8 mouse cellular contexts compared by ENCODE assay signal in genomic region chr13:71964366-71964765, GRCm38 (mm10). TPM values are rescaled to one million over a fixed set of nuclear protein-coding genes. Genes with fewer than 3 reads are reported as not detected.
DNase-seq lines count a peak whose midpoint lies in the region; ATAC-seq lines count a peak whose summit lies in the region.

No protein-coding gene starts in this region.

- H3K36me3 ChIP-seq in heart, embryonic 10.5 days = no peaks in the 10 kb centered on the region
- no peaks in the 10 kb centered on the region for H3K36me3 ChIP-seq in heart, embryonic 14.5 days (ENCODE audit: control insufficient read depth, insufficient read depth, low read length)
- no peaks in the 10 kb centered on the region for H3K36me3 ChIP-seq in limb, embryonic 11.5 days (ENCODE audit: control insufficient read depth, insufficient read depth, low read length)
- H3K36me3 ChIP-seq in neural tube, embryonic 13.5 days = no peaks in the 10 kb centered on the region

- H3K9me3 ChIP-seq in heart, embryonic 10.5 days = no peaks in the 10 kb centered on the region
- H3K9me3 ChIP-seq in heart, embryonic 14.5 days (ENCODE audit: control insufficient read depth, low read length) = no peaks in the 10 kb centered on the region
- no peaks in the 10 kb centered on the region for H3K9me3 ChIP-seq in limb, embryonic 11.5 days (ENCODE audit: control insufficient read depth, low read length)
- no peaks in the 10 kb centered on the region for H3K9me3 ChIP-seq in neural tube, embryonic 13.5 days

- ATAC-seq in heart, embryonic 14.5 days (ENCODE audit: insufficient number of reproducible peaks, insufficient read depth, low FRiP score, low read depth) = no peak
- ATAC-seq in limb, embryonic 11.5 days (ENCODE audit: insufficient number of reproducible peaks, low FRiP score, low TSS enrichment, low read depth) = no peak
- no peak for ATAC-seq in neural tube, embryonic 13.5 days (ENCODE audit: low read depth)
- no peak for ATAC-seq in cerebellum, adult (ENCODE audit: insufficient number of reproducible peaks, low FRiP score, low TSS enrichment)

- H3K4me2 ChIP-seq in heart, embryonic 14.5 days (ENCODE audit: low read length) = peak overlapping the region; percentile 78
- peak overlapping the region; percentile 82; the same call in 1 of the 2 replicates for H3K4me2 ChIP-seq in limb, embryonic 11.5 days (ENCODE audit: low read depth, severe bottlenecking)
- H3K4me2 ChIP-seq in neural tube, embryonic 13.5 days = peak overlapping the region; percentile 70

- peak overlapping the region; percentile 90; the same call in 1 of the 2 replicates for H3K27ac ChIP-seq in heart, embryonic 10.5 days
- H3K27ac ChIP-seq in heart, embryonic 14.5 days (replicated peaks in 1 of 2; ENCODE audit: control insufficient read depth in 1 of 2, insufficient read depth in 1 of 2, low read depth in 2 of 2, low read length in 2 of 2) = peak overlapping the region in 1 of 2 experiments; percentile 72; a peak in 2 of 4 replicates
- H3K27ac ChIP-seq in limb, embryonic 11.5 days (replicated peaks; ENCODE audit: low read depth, low read length) = no peak overlapping the region
- H3K27ac ChIP-seq in neural tube, embryonic 13.5 days (replicated peaks) = no peak overlapping the region

- under 1% methylated on average over 13 of the region's 13 CpGs for WGBS in heart, embryonic 10.5 days
- WGBS in heart, embryonic 14.5 days = 7% methylated on average over 13 of the region's 13 CpGs
- WGBS in limb, embryonic 11.5 days = 3% methylated on average over 12 of the region's 13 CpGs
- WGBS in neural tube, embryonic 13.5 days = 4% methylated on average over 13 of the region's 13 CpGs

- peaks cover 19% of the 10 kb centered on the region for H3K4me1 ChIP-seq in heart, embryonic 10.5 days
- H3K4me1 ChIP-seq in heart, embryonic 14.5 days (ENCODE audit: control insufficient read depth in 2 of 2, insufficient read depth in 2 of 2, low read length in 2 of 2) = peaks cover 2 to 20% of the 10 kb centered on the region in 2 experiments; a peak in 3 of 4 replicates
- peaks cover 12% of the 10 kb centered on the region for H3K4me1 ChIP-seq in limb, embryonic 11.5 days (ENCODE audit: control insufficient read depth, insufficient read depth, low read length)
- H3K4me1 ChIP-seq in neural tube, embryonic 13.5 days (replicated peaks) = peaks cover 59% of the 10 kb centered on the region

- H3K9ac ChIP-seq in heart, embryonic 14.5 days (ENCODE audit: low read length) = peak overlapping the region; percentile 58; the same call in 1 of the 2 replicates
- no peak overlapping the region for H3K9ac ChIP-seq in limb, embryonic 11.5 days (ENCODE audit: low read length)
- no peak overlapping the region for H3K9ac ChIP-seq in neural tube, embryonic 13.5 days

- H3K27me3 ChIP-seq in heart, embryonic 10.5 days (ENCODE audit: insufficient read depth, poor library complexity, severe bottlenecking) = peaks cover 89% of the 10 kb centered on the region
- peaks cover 92% of the 10 kb centered on the region for H3K27me3 ChIP-seq in heart, embryonic 14.5 days (ENCODE audit: control insufficient read depth, insufficient read depth, low read length)
- H3K27me3 ChIP-seq in limb, embryonic 11.5 days (ENCODE audit: control insufficient read depth, insufficient read depth, low read length) = peaks cover 87% of the 10 kb centered on the region
- H3K27me3 ChIP-seq in neural tube, embryonic 13.5 days = peaks cover 97% of the 10 kb centered on the region

- H3K4me3 ChIP-seq in heart, embryonic 10.5 days = peak overlapping the region; percentile 70
- H3K4me3 ChIP-seq in heart, embryonic 14.5 days (ENCODE audit: control insufficient read depth in 1 of 2, insufficient read depth in 1 of 2, low read depth in 1 of 2, low read length in 2 of 2) = peak overlapping the region; percentile 60 to 64
- no peak overlapping the region for H3K4me3 ChIP-seq in limb, embryonic 11.5 days (ENCODE audit: low read depth, low read length)
- H3K4me3 ChIP-seq in neural tube, embryonic 13.5 days = peak overlapping the region; percentile 52

- DNase-seq in heart, embryonic 10.5 days (ENCODE audit: low spot score) = no peak
- DNase-seq in heart, adult 9 months (ENCODE audit: low spot score in 2 of 2) = no peak
- DNase-seq in limb, embryonic 11.5 days (ENCODE audit: low spot score) = peak; percentile 52
- no peak for DNase-seq in right cerebral cortex, postnatal 36 days (ENCODE audit: low spot score in 2 of 2)
- DNase-seq in left cerebral cortex, adult 18-20 months (ENCODE audit: low spot score in 2 of 2) = no peak

RNA-seq across cellular contexts. Expression of gene Irx1, which starts 0.8 kb away (rescaled TPM):
- polyA plus RNA-seq in heart, embryonic 10.5 days (2016; fragmentation: Nextera tagmentation; extraction: Ambion mirVana) = 1.7 and 1.9 TPM in 2 replicates
- 1.5 and 2.5 TPM in 2 replicates for polyA plus RNA-seq in heart, embryonic 14.5 days (2014; fragmentation: Nextera tagmentation; extraction: Ambion mirVana)
- polyA plus RNA-seq in limb, embryonic 11.5 days (2014; fragmentation: Nextera tagmentation; extraction: Ambion mirVana) = 0.36 and 0.45 TPM in 2 replicates
- polyA plus RNA-seq in neural tube, embryonic 13.5 days (2015; fragmentation: Nextera tagmentation; extraction: Ambion mirVana) = 2.9 and 3.8 TPM in 2 replicates
- under 1 TPM; 0.37 to 0.49 TPM for total RNA-seq in left cerebral cortex, adult 18-20 months (2021)
